Comparison of ENCODE assay signal across 8 mouse cellular contexts in the genomic region with DNA sequence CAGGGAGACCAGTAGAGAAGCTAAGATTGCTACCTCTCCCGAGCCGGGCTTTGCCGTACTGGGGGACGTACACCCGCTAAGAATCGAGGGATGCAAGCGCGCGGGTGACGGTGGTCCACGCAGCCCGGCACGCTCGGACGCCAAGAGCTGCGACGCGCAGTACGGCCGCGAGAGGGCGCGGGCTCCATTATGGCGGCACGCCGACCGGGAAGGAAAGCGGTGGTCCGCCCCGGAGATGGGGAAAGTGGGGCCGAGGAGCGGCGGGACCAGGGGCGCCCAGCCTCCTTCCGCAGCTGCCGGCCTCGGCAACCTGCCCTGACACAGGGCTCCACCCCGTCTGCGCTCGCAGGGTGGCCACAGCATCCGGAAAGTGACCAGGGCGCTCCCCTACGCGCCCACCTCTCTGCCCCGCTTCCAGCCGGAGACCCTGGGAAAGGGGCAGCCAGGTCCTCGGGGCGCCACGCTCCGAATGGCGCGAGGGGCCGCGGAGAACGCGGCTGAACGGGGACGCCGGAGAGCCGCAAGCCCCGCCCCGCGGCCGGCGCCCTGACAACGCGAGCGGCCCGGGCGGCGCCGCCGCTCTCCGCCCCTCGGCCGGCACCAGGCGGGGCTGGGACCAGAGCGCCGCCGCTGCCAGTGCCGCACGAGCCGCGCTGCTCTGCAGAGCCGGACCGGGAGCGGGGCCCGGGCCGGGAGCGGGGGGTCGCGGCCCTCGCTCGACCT. TPM values are rescaled to one million over a fixed set of nuclear protein-coding genes. Genes with fewer than 3 reads are reported as not detected.
DNase-seq lines count a peak whose midpoint lies in the region; ATAC-seq lines count a peak whose summit lies in the region.

Lpcat4 (plus strand) TSS at position 257 of the 723 bp plus-strand sequence.

- DNase-seq in adrenal gland, adult 2 months: peak; percentile 88
- DNase-seq in embryo, embryonic 11 days: peak; percentile 95
- DNase-seq in gastrocnemius, postnatal 36 days: peak; percentile 78 to 80
- DNase-seq in left cerebral cortex, postnatal 25 days (ENCODE audit: low spot score in 2 of 2): peak; percentile 91
- DNase-seq in mesoderm, embryonic 11.5 days (ENCODE audit: low read depth, low spot score): peak; percentile 91
- DNase-seq in right cerebral cortex, postnatal 36 days (ENCODE audit: low spot score in 2 of 2): peak; percentile 87 to 88
- peak; percentile 80 for DNase-seq in yolk sac, embryonic 10.5 days (ENCODE audit: low spot score)

- peak; percentile 89 for ATAC-seq in intestine, embryonic 16.5 days

- H3K4me1 ChIP-seq in intestine, embryonic 16.5 days (ENCODE audit: control insufficient read depth, insufficient read depth, low read length): peaks cover 5% of the 10 kb centered on the region; the same call in 1 of the 2 replicates

- intact Hi-C loops in gastrocnemius, postnatal 36 days (cut with DNase I): loop anchor here (5.0 kb wide), 1 partner anchor 123 kb away; no protein-coding TSS in a partner anchor
- intact Hi-C loops in left cerebral cortex, postnatal 25 days (cut with DNase I): loop anchor here (2.0 kb wide), 1 partner anchor 21 kb away; the partner anchor contains the start of gene Nop10

- peak within 1 kb of the TSS; percentile 93 for H3K27ac ChIP-seq in intestine, embryonic 16.5 days (ENCODE audit: low read length)

- H3K27me3 ChIP-seq in intestine, embryonic 16.5 days (replicated peaks; ENCODE audit: control insufficient read depth, insufficient read depth, low read length): no peaks in the 10 kb centered on the region

- H3K36me3 ChIP-seq in intestine, embryonic 16.5 days (ENCODE audit: control insufficient read depth, insufficient read depth, low read length): no peaks in the 10 kb centered on the region

- H3K9ac ChIP-seq in intestine, embryonic 16.5 days (ENCODE audit: low read depth, low read length): peak within 1 kb of the TSS; percentile 86

- peak within 1 kb of the TSS; percentile 92 for H3K4me3 ChIP-seq in intestine, embryonic 16.5 days (ENCODE audit: low read length)

- under 1% methylated on average over 87 of the region's 94 CpGs for WGBS in intestine, embryonic 16.5 days

- peak within 1 kb of the TSS; percentile 95 for H3K4me2 ChIP-seq in intestine, embryonic 16.5 days (ENCODE audit: low read depth, low read length)

- no peaks in the 10 kb centered on the region for H3K9me3 ChIP-seq in intestine, embryonic 16.5 days (ENCODE audit: control insufficient read depth, low read length)

RNA-seq across cellular contexts. Expression of gene Lpcat4, which starts in this region (rescaled TPM):
- 1 to 10 TPM; 5.1 to 9.2 TPM for total RNA-seq in adrenal gland, adult 2 months (2021)
- 18.9 TPM in 2 replicates for polyA plus RNA-seq in adrenal gland, adult 2 months (2012; rRNA removed)
- total RNA-seq in gastrocnemius, postnatal 36 days (2021): 1 to 10 TPM in 1 of 2 experiments, under 1 TPM in 1; 0.69 to 1.0 TPM
- 19.9 and 22.6 TPM in 2 replicates for polyA plus RNA-seq in intestine, embryonic 16.5 days (2015; fragmentation: Nextera tagmentation; extraction: Ambion mirVana)
- total RNA-seq in left cerebral cortex, postnatal 25 days (2021): 100 to 1,000 TPM; 135 to 158 TPM

Comparison
In these comparisons a context has a peak if more than half of its experiments do, and no peak if none do; other contexts are left out.
1. Peak in every context shown above with its lines: DNase-seq, ATAC-seq, H3K4me3 ChIP-seq and H3K27ac ChIP-seq.
2. RNA of gene Lpcat4 (total RNA-seq): 135 to 158 TPM in left cerebral cortex, postnatal 25 days; 5.1 to 9.2 TPM in adrenal gland, adult 2 months and 0.69 to 1.0 TPM in gastrocnemius, postnatal 36 days; every median in the first group is over 10 times any median in the second.